Mouse (Mus musculus) hindbrain, embryonic 14.5 days (tissue): ENCODE data around the gene Gtf3c1. TPM values are rescaled to one million over a fixed set of nuclear protein-coding genes. Genes with fewer than 3 reads are reported as not detected.

Experiments
- ATAC-seq: fragments of 200-750 bp; cut with Nextera tagmentation; 2 replicates; pipeline ENCODE4 v1.8.0; 2017; ENCODE audit warnings: moderate number of reproducible peaks, mild to moderate bottlenecking, moderate TSS enrichment, moderate library complexity; ENCODE audit not compliant: low FRiP score
- DNase-seq: peaks from one replicate; pipeline ENCODE4 v3.0.0-alpha.2; 2015; ENCODE audit warnings: low spot score
- H3K27ac ChIP-seq: fragments of 300-500 bp; sonication (generic); 2 replicates; pipeline ENCODE4 v1.5.1; 2014; ENCODE audit warnings: mild to moderate bottlenecking, moderate library complexity
- H3K27me3 ChIP-seq: fragments of 300-500 bp; sonication (generic); 2 replicates; pipeline ENCODE4 v1.6.1; 2014; ENCODE audit warnings: mild to moderate bottlenecking, low read length, mixed read lengths; ENCODE audit not compliant: control insufficient read depth, insufficient read depth
- H3K36me3 ChIP-seq: fragments of 300-500 bp; sonication (generic); replicated peaks from 2 replicates; pipeline ENCODE4 v1.6.1; 2014; ENCODE audit not compliant: control insufficient read depth, insufficient read depth
- H3K4me1 ChIP-seq: fragments of 300-500 bp; sonication (generic); replicated peaks from 2 replicates; pipeline ENCODE4 v1.6.1; 2014; ENCODE audit warnings: antibody characterized with exemption, low read length, mixed read lengths; ENCODE audit not compliant: control insufficient read depth, insufficient read depth
- H3K4me2 ChIP-seq: fragments of 300-500 bp; sonication (generic); replicated peaks from 2 replicates; pipeline ENCODE4 v1.6.1; 2014; ENCODE audit warnings: mild to moderate bottlenecking, moderate library complexity
- H3K4me3 ChIP-seq: fragments of 300-500 bp; sonication (generic); replicated peaks from 2 replicates; pipeline ENCODE4 v1.5.1; 2014; ENCODE audit warnings: mild to moderate bottlenecking, low read length
- H3K9ac ChIP-seq: fragments of 300-500 bp; sonication (generic); 2 replicates; pipeline ENCODE4 v1.6.1; 2014
- H3K9me3 ChIP-seq: fragments of 300-500 bp; sonication (generic); 2 replicates; pipeline ENCODE4 v1.6.1; 2016; ENCODE audit warnings: low read length; ENCODE audit not compliant: control insufficient read depth
- WGBS: fragments of 180-500 bp; shearing (Covaris S2); extraction: QIAGEN DNeasy Blood & Tissue Kit; methylation state at CpG from one replicate; pipeline ENCODE4 v1.1.7; 2014; 5-methylcytosine and 5-hydroxymethylcytosine counted together
- polyA plus RNA-seq: library from polyadenylated mRNA; unstranded; fragments of >200 nt; fragmentation: Nextera tagmentation; extraction: Ambion mirVana; gene quantifications from 2 replicates; pipeline ENCODE4 v1.2.1, GENCODE M21; 2014

The Gtf3c1 gene
- polyA plus RNA-seq, 1 experiment from 2014 or later: 33.7 TPM

DNA sequence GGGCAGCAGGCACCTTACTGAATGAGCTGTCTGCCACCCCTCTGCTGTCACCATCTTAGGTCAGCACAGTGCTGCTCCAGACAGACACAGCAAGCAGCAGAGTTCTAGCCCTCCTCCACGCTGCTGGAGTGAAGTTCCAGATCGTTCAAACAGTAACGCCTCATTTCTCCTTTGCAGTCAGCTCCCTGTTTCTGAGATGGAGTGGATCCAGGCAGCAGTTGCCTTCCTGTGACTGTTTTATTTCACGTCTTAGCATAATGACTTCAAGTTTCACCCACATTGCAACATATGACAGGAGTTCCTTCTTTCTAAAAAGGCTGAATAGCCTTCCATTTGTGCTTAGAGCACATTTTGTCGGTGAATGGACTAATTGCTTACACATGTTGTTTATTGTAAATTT is 94.0 kb downstream of the Gtf3c1 start:
- Histone ChIP-seq H3K36me3 (no peaks in the 10 kb centered on the region), H3K4me3 (no peak overlapping the region), H3K27me3 (no peaks in the 10 kb centered on the region), H3K9ac (no peak overlapping the region), H3K27ac (no peak overlapping the region), H3K9me3 (peaks cover 8% of the 10 kb centered on the region; the same call in 1 of the 2 replicates), H3K4me2 (no peak overlapping the region), H3K4me1 (no peaks in the 10 kb centered on the region)
- no peak for DNase-seq
- no peak for ATAC-seq
- 85% methylated on average over 5 of the region's 5 CpGs for WGBS

DNA sequence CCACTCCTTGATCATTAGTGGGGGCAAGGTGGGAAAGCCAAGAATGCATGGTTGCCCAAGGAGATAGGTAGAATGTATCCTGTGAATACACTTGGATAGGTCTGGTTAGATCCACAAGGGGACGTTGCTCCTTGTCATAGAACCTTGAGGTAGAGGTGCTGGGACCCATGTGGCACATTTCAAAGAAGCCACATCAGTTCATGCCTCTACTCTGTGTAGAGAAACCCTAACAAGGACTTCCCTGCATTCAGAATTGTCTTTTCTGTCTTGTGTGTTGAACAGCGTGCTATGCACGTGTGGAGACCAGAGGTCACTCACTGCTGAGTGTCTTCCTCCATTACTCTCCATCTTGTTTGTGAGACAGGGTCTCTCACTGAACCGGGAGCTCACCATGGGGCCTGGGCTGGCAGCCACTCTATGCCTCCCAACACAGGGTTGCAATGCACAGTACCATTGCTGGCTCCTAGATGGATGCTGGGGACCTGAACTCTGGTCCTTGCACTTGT is 99.3 kb downstream of the Gtf3c1 start:
- no peak overlapping the region for H3K9ac ChIP-seq
- no peak overlapping the region for H3K4me3 ChIP-seq
- DNase-seq (no peak), ATAC-seq (no peak)
- H3K4me1 ChIP-seq: no peaks in the 10 kb centered on the region
- peaks cover 8% of the 10 kb centered on the region; the same call in 1 of the 2 replicates for H3K9me3 ChIP-seq
- H3K27ac ChIP-seq: no peak overlapping the region
- H3K4me2 ChIP-seq: no peak overlapping the region
- H3K27me3 ChIP-seq: no peaks in the 10 kb centered on the region
- H3K36me3 ChIP-seq: no peaks in the 10 kb centered on the region
- 92% methylated on average over 4 of the region's 4 CpGs for WGBS

DNA sequence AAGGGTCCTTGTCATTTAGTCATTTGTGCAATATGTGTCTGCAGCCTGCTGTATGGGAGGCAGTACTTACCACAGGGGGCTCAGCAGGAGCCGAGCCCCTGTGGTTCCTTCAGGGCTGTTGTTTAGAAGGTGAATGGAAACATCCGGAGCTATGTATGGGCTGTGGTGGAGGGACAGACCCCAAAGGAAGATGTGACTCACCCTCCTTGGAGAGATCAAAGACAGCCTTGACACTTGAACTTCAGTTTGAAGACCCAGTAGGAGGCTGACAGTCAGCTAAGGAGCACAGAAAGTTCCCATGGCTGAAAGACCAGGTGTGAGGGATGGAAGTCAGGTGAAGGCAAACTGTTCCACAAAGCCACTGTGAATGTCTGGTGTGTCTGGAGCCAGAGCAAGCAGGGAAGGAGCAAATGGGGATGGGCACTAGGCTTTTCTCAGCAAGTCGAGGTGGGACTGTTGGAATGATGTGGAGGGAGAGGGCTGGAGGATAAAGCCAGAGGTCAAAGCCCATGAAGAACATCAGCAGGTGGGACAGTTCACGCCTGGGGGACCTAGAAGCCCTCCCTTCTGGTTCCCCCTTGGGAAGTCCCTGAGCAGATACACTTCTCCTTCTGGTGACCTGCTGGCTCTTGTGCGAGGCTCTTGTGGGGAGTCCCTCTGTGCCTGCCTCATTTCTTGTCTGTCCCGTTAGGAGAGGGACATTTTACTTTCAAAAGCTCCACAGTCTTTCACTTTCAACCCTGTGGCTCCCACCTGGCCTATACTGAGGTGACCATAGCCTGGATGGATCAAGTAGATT is 100.0 kb downstream of the Gtf3c1 start:
- H3K4me1 ChIP-seq: no peaks in the 10 kb centered on the region
- WGBS: 70% methylated on average over 6 of the region's 6 CpGs
- H3K9ac ChIP-seq: no peak overlapping the region
- ATAC-seq (no peak), DNase-seq (no peak)
- H3K27ac ChIP-seq: no peak overlapping the region
- no peak overlapping the region for H3K4me3 ChIP-seq
- H3K27me3 ChIP-seq: no peaks in the 10 kb centered on the region
- no peak overlapping the region for H3K4me2 ChIP-seq
- H3K9me3 ChIP-seq: peaks cover 8% of the 10 kb centered on the region; the same call in 1 of the 2 replicates
- no peaks in the 10 kb centered on the region for H3K36me3 ChIP-seq

DNA sequence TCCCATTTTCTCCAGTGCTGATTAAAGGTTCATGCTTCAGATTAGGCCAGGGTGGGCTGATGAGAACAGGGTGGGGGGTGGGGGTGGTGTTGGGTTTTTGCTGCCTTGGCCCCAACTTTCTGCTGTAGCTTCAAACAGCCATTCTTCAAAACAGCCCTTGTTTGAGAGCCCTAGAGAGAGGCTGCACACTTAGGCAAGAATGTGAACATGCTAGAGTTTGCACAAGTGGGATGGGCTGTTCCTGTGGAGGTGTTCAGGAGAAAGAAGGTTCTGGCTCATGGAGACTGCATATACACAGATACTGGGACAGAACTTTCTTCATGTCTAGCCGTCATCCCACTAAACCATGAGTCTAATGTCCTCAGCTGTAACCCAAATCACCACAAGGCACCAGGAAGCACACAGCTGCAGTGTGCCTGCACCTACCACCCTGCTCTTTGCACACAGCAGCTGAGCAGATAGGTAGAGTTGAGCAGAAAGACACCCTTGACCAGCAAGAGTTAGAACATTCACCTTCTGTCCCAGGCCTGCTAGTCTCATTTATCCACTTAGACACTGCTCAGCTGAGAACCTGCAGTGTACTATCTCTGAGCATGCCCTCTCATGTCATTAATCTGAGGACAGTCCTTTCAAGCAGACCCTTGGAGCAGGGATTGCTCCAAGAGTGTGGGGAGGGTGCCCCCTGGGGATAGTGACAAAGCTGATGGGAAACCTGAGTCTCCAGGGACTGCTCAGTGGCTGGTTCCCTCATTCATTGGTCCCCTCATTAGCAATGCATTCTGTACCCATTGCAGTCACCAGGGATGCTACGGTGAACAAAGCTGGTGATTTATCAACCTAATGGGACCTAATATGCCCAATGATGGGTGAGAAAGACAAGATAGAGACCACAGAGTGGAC is 101.1 kb downstream of the Gtf3c1 start:
- Histone ChIP-seq H3K36me3 (no peaks in the 10 kb centered on the region), H3K27ac (no peak overlapping the region), H3K4me3 (no peak overlapping the region), H3K4me2 (no peak overlapping the region), H3K9ac (no peak overlapping the region), H3K4me1 (no peaks in the 10 kb centered on the region), H3K9me3 (peaks cover 8% of the 10 kb centered on the region; the same call in 1 of the 2 replicates), H3K27me3 (no peaks in the 10 kb centered on the region)
- 63% methylated on average over 2 of the region's 2 CpGs for WGBS
- no peak for ATAC-seq
- DNase-seq: no peak

DNA sequence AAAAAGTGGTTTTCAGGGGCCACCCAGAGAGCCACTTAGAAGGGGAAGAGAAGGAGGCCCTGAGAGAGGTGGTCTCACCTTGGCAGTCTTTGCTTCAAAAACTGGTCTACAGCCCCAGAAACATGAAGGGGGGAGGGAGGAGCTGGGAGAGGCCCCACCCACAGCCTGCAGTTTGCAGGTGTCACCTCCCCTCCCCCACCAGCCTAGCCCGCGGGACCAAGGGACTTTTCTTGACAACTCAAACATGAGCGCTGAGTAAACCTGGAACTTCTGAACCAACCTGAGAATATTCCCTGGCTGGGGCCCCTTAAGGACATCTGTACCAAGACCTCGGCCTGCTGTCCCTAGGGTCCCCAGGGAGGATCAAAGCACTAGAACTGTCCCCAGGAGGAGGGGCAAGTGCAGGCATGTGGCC is 101.8 kb downstream of the Gtf3c1 start:
- H3K4me3 ChIP-seq: no peak overlapping the region
- H3K36me3 ChIP-seq: no peaks in the 10 kb centered on the region
- no peak overlapping the region for H3K9ac ChIP-seq
- H3K4me1 ChIP-seq: no peaks in the 10 kb centered on the region
- no peak overlapping the region for H3K27ac ChIP-seq
- H3K9me3 ChIP-seq: peaks cover 8% of the 10 kb centered on the region; the same call in 1 of the 2 replicates
- DNase-seq (no peak), ATAC-seq (no peak)
- H3K27me3 ChIP-seq: no peaks in the 10 kb centered on the region
- 76% methylated on average over 4 of the region's 4 CpGs for WGBS
- H3K4me2 ChIP-seq: no peak overlapping the region

DNA sequence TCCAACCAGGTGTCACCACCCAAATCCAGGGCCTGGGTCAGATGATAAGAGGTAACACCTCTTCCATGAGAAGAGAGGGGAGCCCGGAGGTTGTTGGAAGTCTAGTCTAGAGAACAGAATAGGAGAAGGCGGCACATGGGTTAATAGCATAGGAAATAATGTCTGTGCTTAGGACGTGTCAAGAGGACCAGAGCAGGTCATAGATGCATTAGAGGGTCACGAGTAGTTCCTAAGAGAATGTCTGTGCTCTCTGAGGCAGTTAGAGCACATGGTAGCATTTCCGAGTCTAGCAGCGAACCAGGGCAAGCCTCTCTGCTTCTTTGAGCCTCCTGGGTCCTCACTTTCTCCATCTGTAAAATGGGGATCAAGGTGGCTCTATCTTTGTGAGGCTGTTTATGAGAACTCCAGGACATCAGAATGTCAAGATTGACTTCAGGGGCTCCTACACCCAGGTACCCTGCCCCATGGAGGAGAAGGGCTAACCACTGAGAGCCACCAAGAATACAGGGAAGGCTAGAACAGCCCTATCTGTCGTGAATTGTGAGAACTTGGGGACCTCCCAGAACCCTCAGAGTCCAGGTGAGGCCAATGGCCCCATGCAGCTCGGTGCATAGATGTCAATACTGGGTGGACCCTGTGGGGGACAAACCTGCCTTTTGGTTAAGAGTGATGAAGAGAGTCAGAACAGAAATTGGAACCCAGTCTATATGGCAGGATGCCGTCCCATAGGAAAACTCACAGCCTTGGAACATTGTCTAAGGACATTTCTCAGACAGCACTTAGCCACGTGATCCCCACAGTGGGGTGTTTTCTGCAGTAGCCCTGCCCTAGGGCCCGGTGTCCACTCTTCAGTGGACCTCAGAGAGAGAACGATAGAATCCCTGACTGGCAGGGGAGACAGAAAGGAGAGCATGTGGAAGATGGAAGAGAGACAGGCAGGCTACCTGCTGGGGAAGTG is 102.9 kb downstream of the Gtf3c1 start:
- H3K4me1 ChIP-seq: no peaks in the 10 kb centered on the region
- no peak for ATAC-seq
- no peak overlapping the region for H3K9ac ChIP-seq

DNA sequence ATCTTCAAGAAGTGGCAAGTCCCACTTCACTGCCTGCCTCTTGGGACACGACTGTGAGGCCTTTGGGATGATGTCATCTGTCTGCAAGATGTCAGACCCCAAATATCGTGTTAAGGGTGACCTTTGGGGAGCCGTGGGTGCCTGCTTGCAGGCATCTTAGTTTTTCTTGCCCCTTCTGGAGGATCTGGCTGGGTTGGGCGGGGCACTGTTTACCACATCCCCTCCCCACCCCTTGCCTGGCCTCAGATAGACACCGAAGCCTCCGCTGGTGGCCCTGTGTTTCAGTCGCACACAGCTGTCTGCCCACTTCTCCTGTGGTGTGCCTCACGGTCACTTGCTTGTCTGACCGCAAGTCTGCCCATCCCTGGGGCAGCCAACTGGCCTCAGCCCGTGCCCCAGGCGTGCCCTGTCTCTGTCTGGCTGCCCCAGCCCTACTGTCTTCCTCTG is 104.4 kb downstream of the Gtf3c1 start, which contains the start of gene Il21r:
TSS of gene Il21r (plus strand) at position 245 of the 447 bp plus-strand sequence.
- H3K27me3 ChIP-seq: no peaks in the 10 kb centered on the region
- H3K4me1 ChIP-seq: no peaks in the 10 kb centered on the region
- no peak within 1 kb of the TSS for H3K9ac ChIP-seq
- 83% methylated on average over 11 of the region's 11 CpGs for WGBS
- no peaks in the 10 kb centered on the region for H3K9me3 ChIP-seq
- no peaks in the 10 kb centered on the region for H3K36me3 ChIP-seq
- no peak within 1 kb of the TSS for H3K27ac ChIP-seq
- ATAC-seq (no peak), DNase-seq (no peak)
- H3K4me2 ChIP-seq: no peak within 1 kb of the TSS
- no peak within 1 kb of the TSS for H3K4me3 ChIP-seq

More for the DNA sequence above, 102.9 kb downstream of the Gtf3c1 start:
- H3K4me3 ChIP-seq: no peak overlapping the region
- WGBS: 85% methylated on average over 12 of the region's 12 CpGs
- peaks cover 7% of the 10 kb centered on the region; the same call in 1 of the 2 replicates for H3K9me3 ChIP-seq
- no peak overlapping the region for H3K27ac ChIP-seq
- H3K36me3 ChIP-seq: no peaks in the 10 kb centered on the region
- no peak overlapping the region for H3K4me2 ChIP-seq
- DNase-seq: no peak
- H3K27me3 ChIP-seq: no peaks in the 10 kb centered on the region

DNA sequence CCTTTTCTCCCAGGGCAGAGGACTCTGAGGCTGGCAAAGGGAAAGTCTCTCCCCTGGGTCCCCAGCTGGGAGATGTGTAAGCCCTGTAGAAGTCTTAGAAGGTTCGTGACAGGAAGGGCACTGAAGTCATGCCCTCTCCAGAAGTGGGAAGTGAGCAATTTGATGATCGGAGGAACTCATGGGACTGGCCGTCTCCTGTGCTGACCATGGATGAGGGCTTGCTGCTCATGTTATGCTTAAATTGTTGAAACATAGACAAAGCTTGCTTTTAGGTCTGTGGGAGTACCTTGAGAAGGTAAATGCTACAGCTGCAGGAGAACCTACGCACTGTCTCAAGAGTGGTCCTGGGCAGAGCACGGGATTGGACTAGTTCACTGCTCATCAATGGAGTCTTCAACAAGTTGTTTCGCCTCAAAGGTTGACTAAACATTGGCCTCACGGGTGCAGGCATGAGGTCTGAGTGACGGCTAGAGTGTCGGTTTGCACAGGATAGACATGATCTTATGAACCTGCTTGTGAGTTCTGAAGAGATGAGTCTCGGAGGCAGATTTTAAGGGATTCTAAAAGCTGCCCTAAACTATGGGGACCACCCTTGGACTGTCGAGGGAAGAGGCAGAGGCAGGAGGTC is 105.6 kb downstream of the Gtf3c1 start:
- no peak for ATAC-seq
- 81% methylated on average over 11 of the region's 11 CpGs for WGBS
- no peak overlapping the region for H3K27ac ChIP-seq

More for the DNA sequence above, 105.6 kb downstream of the Gtf3c1 start:
- no peak overlapping the region for H3K4me2 ChIP-seq
- H3K27me3 ChIP-seq: no peaks in the 10 kb centered on the region
- H3K9ac ChIP-seq: no peak overlapping the region
- H3K4me1 ChIP-seq: no peaks in the 10 kb centered on the region
- DNase-seq: no peak
- H3K36me3 ChIP-seq: no peaks in the 10 kb centered on the region
- no peak overlapping the region for H3K4me3 ChIP-seq
- H3K9me3 ChIP-seq: no peaks in the 10 kb centered on the region
